Mouse (Mus musculus) myocyte (in vitro differentiated cells): ENCODE measurements around the gene Zfp362.

Experiments used
- MAX ChIP-seq: IDR thresholded peaks from one replicate; pipeline ENCODE4 v1.6.1; 2011; ENCODE audit warnings: low read depth, mild to moderate bottlenecking, control low read depth
- MYOG ChIP-seq, 3 experiments: IDR thresholded peaks; one replicate each; pipeline ENCODE4 v1.6.1; 2011; ENCODE audit warnings: control low read depth in 2 of 3, low read depth in 2 of 3, mild to moderate bottlenecking in 2 of 3; ENCODE audit not compliant: insufficient read length in 2 of 3, control insufficient read depth in 1 of 3, insufficient read depth in 1 of 3
- POLR2A ChIP-seq: IDR thresholded peaks from one replicate; pipeline ENCODE4 v1.6.1; 2011; ENCODE audit warnings: low read depth, mild to moderate bottlenecking, control low read depth, moderate library complexity; ENCODE audit not compliant: insufficient read length
- POLR2AphosphoS2 ChIP-seq: IDR thresholded peaks from one replicate; pipeline ENCODE4 v1.6.1; 2011; ENCODE audit warnings: low read depth, control low read depth; ENCODE audit not compliant: insufficient read length
- TCF12 ChIP-seq: IDR thresholded peaks from one replicate; pipeline ENCODE4 v1.6.1; 2011; ENCODE audit warnings: mild to moderate bottlenecking, control low read depth; ENCODE audit not compliant: poor library complexity, insufficient read depth, severe bottlenecking
- TCF3 ChIP-seq: IDR thresholded peaks from one replicate; pipeline ENCODE4 v1.6.1; 2011; ENCODE audit warnings: low read depth, control low read depth; ENCODE audit not compliant: insufficient read length
- USF1 ChIP-seq: IDR thresholded peaks from one replicate; pipeline ENCODE4 v1.6.1; 2011; ENCODE audit warnings: low read depth, mild to moderate bottlenecking, control low read depth, moderate library complexity

- peak; percentile 32 for TF ChIP-seq POLR2AphosphoS2
- no peak for TF ChIP-seq USF1
- TF ChIP-seq TCF3 = no peak
- TF ChIP-seq POLR2A = no peak
- TF ChIP-seq TCF12 = no peak
- no peak for TF ChIP-seq MAX
- TF ChIP-seq MYOG (IDR thresholded peaks at IDR 0.05; ENCODE audit: control insufficient read depth in 1 of 3, insufficient read depth in 1 of 3, insufficient read length in 2 of 3, low read depth in 2 of 3) = no peak
Observed at GRCm38 (mm10) chr4:128755064-128755463, 50.8 kb downstream of the Zfp362 start, which contains the start of gene A3galt2.
